Mouse (Mus musculus): ENCODE results near the gene Kank3. TPM values are rescaled to one million over a fixed set of nuclear protein-coding genes. Genes with fewer than 3 reads are reported as not detected.

Gene Kank3
- polyA plus RNA-seq, 1 experiment from 2014 or later: 44.7 TPM

GRCm38 (mm10) chr17:33825462-33825861, 15.1 kb downstream of the Kank3 start:
- peak overlapping the region; percentile 83 for H3K9ac ChIP-seq
- WGBS: 88% methylated on average over 8 of the region's 8 CpGs
- no peak for ATAC-seq (ENCODE audit: low FRiP score)

GRCm38 (mm10) chr17:33826850-33827249, 16.5 kb downstream of the Kank3 start:
- no peak for ATAC-seq (ENCODE audit: low FRiP score)
- H3K9me3 ChIP-seq (ENCODE audit: control insufficient read depth, low read length): no peaks in the 10 kb centered on the region
- peaks cover 51% of the 10 kb centered on the region for H3K36me3 ChIP-seq (replicated peaks; ENCODE audit: control insufficient read depth, insufficient read depth)
- H3K4me3 ChIP-seq (replicated peaks; ENCODE audit: low read length): no peak overlapping the region
- no peak overlapping the region for H3K4me2 ChIP-seq (replicated peaks)
- H3K9ac ChIP-seq: no peak overlapping the region
- 2% methylated on average over 3 of the region's 3 CpGs for WGBS
- peak; percentile 87 for DNase-seq (ENCODE audit: low spot score)
- H3K27ac ChIP-seq: no peak overlapping the region
- no peaks in the 10 kb centered on the region for H3K27me3 ChIP-seq (ENCODE audit: control insufficient read depth, insufficient read depth, low read length)
- peaks cover 23% of the 10 kb centered on the region for H3K4me1 ChIP-seq (replicated peaks; ENCODE audit: control insufficient read depth, insufficient read depth, low read length)

More at GRCm38 (mm10) chr17:33825462-33825861, 15.1 kb downstream of the Kank3 start:
- H3K36me3 ChIP-seq (replicated peaks; ENCODE audit: control insufficient read depth, insufficient read depth): peaks cover 53% of the 10 kb centered on the region
- H3K27me3 ChIP-seq (ENCODE audit: control insufficient read depth, insufficient read depth, low read length): no peaks in the 10 kb centered on the region
- DNase-seq (ENCODE audit: low spot score): no peak
- peak overlapping the region; percentile 68 for H3K4me3 ChIP-seq (replicated peaks; ENCODE audit: low read length)
- H3K27ac ChIP-seq: no peak overlapping the region
- peaks cover 23% of the 10 kb centered on the region for H3K4me1 ChIP-seq (replicated peaks; ENCODE audit: control insufficient read depth, insufficient read depth, low read length)
- H3K4me2 ChIP-seq (replicated peaks): peak overlapping the region; percentile 70
- H3K9me3 ChIP-seq (ENCODE audit: control insufficient read depth, low read length): no peaks in the 10 kb centered on the region

GRCm38 (mm10) chr17:33828892-33829291, 18.6 kb downstream of the Kank3 start:
- no peaks in the 10 kb centered on the region for H3K27me3 ChIP-seq (ENCODE audit: control insufficient read depth, insufficient read depth, low read length)
- DNase-seq (ENCODE audit: low spot score) (no peak), ATAC-seq (ENCODE audit: low FRiP score) (no peak)
- H3K27ac ChIP-seq: no peak overlapping the region
- H3K36me3 ChIP-seq (replicated peaks; ENCODE audit: control insufficient read depth, insufficient read depth): peaks cover 59% of the 10 kb centered on the region
- H3K4me1 ChIP-seq (replicated peaks; ENCODE audit: control insufficient read depth, insufficient read depth, low read length): peaks cover 9% of the 10 kb centered on the region
- H3K9ac ChIP-seq: no peak overlapping the region
- no peak overlapping the region for H3K4me3 ChIP-seq (replicated peaks; ENCODE audit: low read length)
- 75% methylated on average over 2 of the region's 2 CpGs for WGBS
- H3K4me2 ChIP-seq (replicated peaks): no peak overlapping the region
- no peaks in the 10 kb centered on the region for H3K9me3 ChIP-seq (ENCODE audit: control insufficient read depth, low read length)

- no peak overlapping the region for H3K27ac ChIP-seq
Measured at GRCm38 (mm10) chr17:33829561-33829960, 19.2 kb downstream of the Kank3 start.

GRCm38 (mm10) chr17:33842966-33843795, 32.9 kb downstream of the Kank3 start, which contains the start of gene Cd320:
Cd320 (plus strand) TSS chr17:33843091.
- peaks cover 14% of the 10 kb centered on the region for H3K4me1 ChIP-seq (replicated peaks; ENCODE audit: control insufficient read depth, insufficient read depth, low read length)
- no peaks in the 10 kb centered on the region for H3K27me3 ChIP-seq (ENCODE audit: control insufficient read depth, insufficient read depth, low read length)
- peak within 1 kb of the TSS; percentile 75 for H3K9ac ChIP-seq
- H3K9me3 ChIP-seq (ENCODE audit: control insufficient read depth, low read length): no peaks in the 10 kb centered on the region
- WGBS: under 1% methylated on average over 45 of the region's 45 CpGs
- peak within 1 kb of the TSS; percentile 80 for H3K27ac ChIP-seq
- peaks cover 33% of the 10 kb centered on the region for H3K36me3 ChIP-seq (replicated peaks; ENCODE audit: control insufficient read depth, insufficient read depth)
- peak; percentile 91 for DNase-seq (ENCODE audit: low spot score)
- peak; percentile 96 for ATAC-seq (ENCODE audit: low FRiP score)
- H3K4me2 ChIP-seq (replicated peaks): peak within 1 kb of the TSS; percentile 95
- peak within 1 kb of the TSS; percentile 93 for H3K4me3 ChIP-seq (replicated peaks; ENCODE audit: low read length)

More at GRCm38 (mm10) chr17:33829561-33829960, 19.2 kb downstream of the Kank3 start:
- peaks cover 9% of the 10 kb centered on the region for H3K4me1 ChIP-seq (replicated peaks; ENCODE audit: control insufficient read depth, insufficient read depth, low read length)
- H3K4me2 ChIP-seq (replicated peaks): no peak overlapping the region
- no peaks in the 10 kb centered on the region for H3K27me3 ChIP-seq (ENCODE audit: control insufficient read depth, insufficient read depth, low read length)
- H3K9ac ChIP-seq: no peak overlapping the region
- peaks cover 65% of the 10 kb centered on the region for H3K36me3 ChIP-seq (replicated peaks; ENCODE audit: control insufficient read depth, insufficient read depth)
- ATAC-seq (ENCODE audit: low FRiP score) (no peak), DNase-seq (ENCODE audit: low spot score) (no peak)
- no peak overlapping the region for H3K4me3 ChIP-seq (replicated peaks; ENCODE audit: low read length)
- 92% methylated on average over 10 of the region's 10 CpGs for WGBS
- no peaks in the 10 kb centered on the region for H3K9me3 ChIP-seq (ENCODE audit: control insufficient read depth, low read length)

- ATAC-seq (ENCODE audit: low FRiP score): no peak
- no peaks in the 10 kb centered on the region for H3K9me3 ChIP-seq (ENCODE audit: control insufficient read depth, low read length)
- 79% methylated on average over 1 of the region's 1 CpGs for WGBS
Measured at GRCm38 (mm10) chr17:33844196-33844595, 33.9 kb downstream of the Kank3 start.

GRCm38 (mm10) chr17:33848139-33848538, 37.8 kb downstream of the Kank3 start:
- Histone ChIP-seq H3K9me3 (ENCODE audit: control insufficient read depth, low read length) (no peaks in the 10 kb centered on the region), H3K4me2 (replicated peaks) (no peak overlapping the region), H3K27ac (no peak overlapping the region), H3K4me3 (replicated peaks; ENCODE audit: low read length) (no peak overlapping the region), H3K27me3 (ENCODE audit: control insufficient read depth, insufficient read depth, low read length) (no peaks in the 10 kb centered on the region), H3K36me3 (replicated peaks; ENCODE audit: control insufficient read depth, insufficient read depth) (peaks cover 29% of the 10 kb centered on the region), H3K4me1 (replicated peaks; ENCODE audit: control insufficient read depth, insufficient read depth, low read length) (peaks cover 14% of the 10 kb centered on the region), H3K9ac (no peak overlapping the region)
- DNase-seq (ENCODE audit: low spot score) (no peak), ATAC-seq (ENCODE audit: low FRiP score) (no peak)
- 94% methylated on average over 8 of the region's 8 CpGs for WGBS

More at GRCm38 (mm10) chr17:33844196-33844595, 33.9 kb downstream of the Kank3 start:
- peak overlapping the region; percentile 75 for H3K9ac ChIP-seq
- H3K27me3 ChIP-seq (ENCODE audit: control insufficient read depth, insufficient read depth, low read length): no peaks in the 10 kb centered on the region
- peak overlapping the region; percentile 95 for H3K4me2 ChIP-seq (replicated peaks)
- H3K4me1 ChIP-seq (replicated peaks; ENCODE audit: control insufficient read depth, insufficient read depth, low read length): peaks cover 14% of the 10 kb centered on the region
- peak overlapping the region; percentile 93 for H3K4me3 ChIP-seq (replicated peaks; ENCODE audit: low read length)
- H3K27ac ChIP-seq: no peak overlapping the region
- DNase-seq (ENCODE audit: low spot score): no peak
- H3K36me3 ChIP-seq (replicated peaks; ENCODE audit: control insufficient read depth, insufficient read depth): peaks cover 32% of the 10 kb centered on the region

- WGBS: 82% methylated on average over 1 of the region's 1 CpGs
- H3K27me3 ChIP-seq (ENCODE audit: control insufficient read depth, insufficient read depth, low read length): no peaks in the 10 kb centered on the region
- no peaks in the 10 kb centered on the region for H3K9me3 ChIP-seq (ENCODE audit: control insufficient read depth, low read length)
- H3K27ac ChIP-seq: no peak overlapping the region
- H3K4me2 ChIP-seq (replicated peaks): no peak overlapping the region
- no peak overlapping the region for H3K9ac ChIP-seq
- H3K4me1 ChIP-seq (replicated peaks; ENCODE audit: control insufficient read depth, insufficient read depth, low read length): no peaks in the 10 kb centered on the region
- ATAC-seq (ENCODE audit: low FRiP score) (no peak), DNase-seq (ENCODE audit: low spot score) (no peak)
- no peak overlapping the region for H3K4me3 ChIP-seq (replicated peaks; ENCODE audit: low read length)
- peaks cover 29% of the 10 kb centered on the region for H3K36me3 ChIP-seq (replicated peaks; ENCODE audit: control insufficient read depth, insufficient read depth)
Measured at GRCm38 (mm10) chr17:33851331-33851730, 41.0 kb downstream of the Kank3 start.

- Histone ChIP-seq H3K27me3 (ENCODE audit: control insufficient read depth, insufficient read depth, low read length) (no peaks in the 10 kb centered on the region), H3K27ac (no peak overlapping the region), H3K4me2 (replicated peaks) (no peak overlapping the region), H3K4me1 (replicated peaks; ENCODE audit: control insufficient read depth, insufficient read depth, low read length) (no peaks in the 10 kb centered on the region), H3K4me3 (replicated peaks; ENCODE audit: low read length) (no peak overlapping the region), H3K9ac (no peak overlapping the region), H3K9me3 (ENCODE audit: control insufficient read depth, low read length) (no peaks in the 10 kb centered on the region), H3K36me3 (replicated peaks; ENCODE audit: control insufficient read depth, insufficient read depth) (no peaks in the 10 kb centered on the region)
- no peak for ATAC-seq (ENCODE audit: low FRiP score)
- 50% methylated on average over 4 of the region's 4 CpGs for WGBS
- DNase-seq (ENCODE audit: low spot score): no peak
Measured at GRCm38 (mm10) chr17:33857816-33858215, 47.5 kb downstream of the Kank3 start.

Data from hindbrain, embryonic 14.5 days (tissue).